Mouse (Mus musculus) liver (tissue): ENCODE results near the gene Sytl1.

Experiments used
- DNase-seq: peaks from one replicate; pipeline ENCODE4 v3.0.0-alpha.2; 2020; ENCODE audit warnings: mixed read lengths

Sytl1 gene

DNA sequence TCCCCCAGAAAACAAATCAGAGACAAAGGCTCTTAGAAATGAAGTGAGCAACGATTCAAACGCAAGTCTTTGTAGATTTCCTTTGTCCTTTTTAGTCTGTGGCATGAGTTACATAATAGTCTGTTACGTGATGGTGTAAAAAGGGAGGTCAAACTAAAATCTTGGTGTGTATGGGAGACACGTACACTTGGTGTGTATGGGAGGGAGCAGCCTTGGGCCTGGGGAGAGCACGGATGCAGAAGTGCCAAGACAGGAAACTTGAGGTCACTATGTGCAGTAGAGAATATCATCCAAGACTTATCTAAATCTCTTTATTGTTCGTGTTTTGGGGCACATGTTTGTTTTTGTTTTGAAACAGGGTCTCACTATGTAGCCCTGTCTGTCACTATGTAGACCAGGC, 15.2 kb upstream of the Sytl1 start:
- no peak for DNase-seq

DNA sequence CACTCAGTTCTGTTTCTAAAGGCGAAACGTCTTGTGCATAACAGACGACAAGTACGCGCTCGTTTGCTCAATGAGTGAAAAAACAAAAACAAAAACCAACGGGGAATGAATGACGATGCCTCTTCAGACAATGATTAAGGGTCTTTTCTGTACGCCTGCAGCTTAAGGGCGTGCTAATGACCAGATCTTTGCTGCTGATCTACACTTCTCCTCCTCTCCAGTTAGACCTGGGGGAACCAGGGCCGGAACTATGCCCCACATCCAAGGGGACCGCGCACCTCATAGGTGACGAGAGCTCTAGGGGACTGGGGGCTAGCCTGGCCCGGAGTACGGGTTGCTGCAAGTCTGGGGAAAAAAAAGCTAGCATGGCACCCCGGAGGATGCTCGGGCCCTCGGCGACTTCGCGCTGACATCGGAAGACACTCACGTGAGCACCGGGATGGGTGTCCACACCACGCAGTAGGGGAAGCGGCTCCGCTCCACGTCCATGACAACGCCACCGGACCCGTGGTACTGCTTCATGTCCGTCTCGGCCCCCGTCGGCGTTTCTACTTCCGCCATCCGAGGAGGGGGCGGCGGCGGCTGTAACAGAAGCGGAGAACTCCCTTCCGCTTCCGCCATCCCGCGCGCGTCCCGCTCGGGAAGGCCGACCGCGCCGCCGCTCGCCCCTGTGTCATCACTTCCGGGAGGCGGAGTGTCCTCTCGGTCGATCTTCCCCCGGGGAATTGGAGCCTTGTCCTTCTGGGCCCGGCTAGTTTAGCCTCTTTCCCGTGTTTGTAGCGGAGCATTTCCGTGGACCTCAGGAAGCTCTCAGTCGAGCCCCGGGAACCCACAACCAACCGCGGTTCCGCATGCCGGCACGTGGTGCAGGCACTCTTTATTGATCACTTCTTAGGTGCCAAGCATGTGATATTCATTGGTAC, 14.5 kb upstream of the Sytl1 start, which contains the start of gene Tmem222:
Tmem222 (minus strand) TSS at position 689 of the 923 bp plus-strand sequence.
- peak; percentile 92 for DNase-seq

DNA sequence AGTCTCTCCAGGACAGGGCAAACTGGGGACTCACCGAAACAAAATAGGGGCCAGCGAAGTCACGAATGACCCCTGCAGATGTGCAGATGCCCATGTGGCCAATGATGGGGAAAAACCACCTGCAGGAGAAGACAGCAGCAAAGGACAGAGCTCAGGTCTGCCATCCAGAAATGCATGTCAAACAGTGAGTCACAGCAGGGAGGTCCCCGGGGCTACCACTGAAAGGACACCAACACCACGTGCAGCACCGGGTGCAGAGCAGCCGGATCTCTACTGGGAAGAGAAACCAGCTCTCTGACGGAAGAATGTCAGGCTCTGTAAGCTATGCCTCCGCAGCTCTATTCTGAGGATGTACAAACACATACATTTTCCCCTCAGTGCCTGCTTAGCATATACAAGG, 8.0 kb upstream of the Sytl1 start:
- DNase-seq = no peak

DNA sequence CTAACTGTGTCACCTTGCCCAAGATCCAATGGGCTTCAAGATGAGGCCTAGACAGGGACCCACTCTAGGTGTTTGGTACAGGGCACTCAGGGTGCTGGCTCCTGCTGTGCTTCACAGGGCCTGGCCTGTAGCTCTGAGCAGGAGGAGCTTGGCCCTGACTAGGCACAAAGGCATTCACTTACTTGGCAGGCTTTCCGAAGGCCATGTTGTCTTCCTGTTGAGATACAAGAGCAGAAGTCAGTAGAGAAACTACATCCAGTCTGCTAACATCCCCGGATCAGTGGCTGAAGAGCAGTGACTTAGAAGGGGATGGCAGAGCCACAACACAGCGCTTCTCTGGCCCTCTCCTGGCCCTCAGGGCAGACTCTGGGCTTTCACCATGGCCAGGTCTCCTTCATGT, 6.7 kb upstream of the Sytl1 start:
- DNase-seq = no peak

DNA sequence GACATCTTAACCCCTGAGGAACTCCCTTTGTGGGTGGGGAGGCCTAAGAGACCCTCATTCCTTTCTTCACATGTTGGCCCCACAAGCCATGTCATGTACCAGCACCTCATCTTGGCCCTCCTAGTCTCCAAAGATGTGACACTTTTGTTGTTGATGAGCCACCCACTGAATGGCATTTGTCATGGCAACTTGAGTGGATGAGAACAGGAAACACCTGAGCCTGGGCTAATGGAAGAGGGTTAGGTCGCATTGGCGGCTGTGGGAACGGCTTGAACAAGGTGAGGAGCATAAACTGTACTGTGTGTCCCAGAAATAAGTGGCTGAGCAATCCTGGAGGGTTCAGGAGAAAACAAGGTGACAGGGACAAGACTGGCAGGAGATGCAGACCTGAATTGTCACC, 6.0 kb upstream of the Sytl1 start:
- no peak for DNase-seq

DNA sequence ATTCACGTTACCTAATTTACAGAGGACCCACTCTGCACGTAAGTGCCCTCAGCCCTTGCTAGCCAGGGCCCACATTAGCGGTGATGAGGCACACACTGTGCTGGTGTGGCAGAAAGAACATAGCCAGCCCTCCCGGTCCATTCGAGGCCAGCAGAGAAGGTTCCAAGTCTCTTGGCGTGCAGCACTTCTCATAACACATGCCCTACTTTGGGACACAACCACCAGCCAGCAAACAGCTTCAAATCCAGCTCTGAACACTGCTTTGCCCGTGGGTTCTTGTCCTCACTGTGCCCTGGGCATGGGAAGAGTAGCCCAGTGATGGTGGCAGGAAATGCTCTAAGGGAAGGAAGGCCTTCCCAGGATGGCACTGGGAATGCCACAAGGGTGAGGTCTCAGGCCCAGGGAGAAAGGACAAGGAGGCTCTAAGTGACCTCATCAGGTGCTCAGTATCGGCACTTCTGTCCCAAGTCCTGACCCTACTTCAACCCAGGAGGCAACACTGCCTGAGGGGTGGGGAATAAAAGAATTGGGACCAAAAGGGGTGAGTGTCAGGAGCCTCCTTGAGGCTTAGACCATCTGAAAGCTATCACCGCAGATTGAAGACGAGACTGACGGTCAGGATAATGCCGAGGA, 3.5 kb upstream of the Sytl1 start:
- no peak for DNase-seq

DNA sequence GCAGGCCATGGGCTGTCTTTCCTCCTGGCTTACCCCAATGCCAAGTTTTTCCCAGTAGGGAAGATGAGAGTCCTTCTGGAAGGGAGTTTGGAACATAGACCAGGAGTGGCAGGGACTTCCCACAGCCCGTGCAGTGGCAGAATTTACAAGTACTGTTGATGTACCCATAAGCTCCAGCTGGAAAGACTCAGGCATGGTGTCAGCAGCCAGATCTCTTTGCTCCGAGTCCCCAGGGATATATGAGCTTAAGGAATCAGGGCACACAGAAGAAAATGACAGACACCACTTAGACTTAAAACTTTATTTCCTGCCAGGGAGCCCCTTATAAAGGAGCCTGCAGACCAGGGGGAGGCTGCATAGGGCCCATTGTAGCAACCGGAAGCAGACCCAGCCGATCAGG, 2.8 kb upstream of the Sytl1 start:
- DNase-seq = no peak

DNA sequence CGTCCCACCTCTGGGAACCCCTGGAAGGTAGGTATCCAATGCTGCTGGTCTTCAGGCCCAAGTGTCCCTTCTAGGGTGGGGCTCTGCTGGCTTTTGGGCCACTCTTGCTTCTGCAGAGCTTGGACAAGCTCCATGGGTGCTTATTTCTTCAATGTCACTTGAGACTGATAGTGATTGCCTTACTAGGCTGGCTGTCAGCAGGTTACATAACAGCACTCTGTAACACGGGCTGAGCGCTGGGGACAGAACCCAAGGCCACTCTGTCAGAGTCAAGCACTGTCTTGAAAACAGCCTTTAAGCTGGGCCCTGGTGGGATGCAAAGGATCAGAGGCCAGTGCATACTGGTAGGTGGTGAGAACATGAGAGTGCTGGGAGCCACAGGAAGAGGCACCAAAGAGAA, 2.4 kb upstream of the Sytl1 start:
- DNase-seq = no peak

DNA sequence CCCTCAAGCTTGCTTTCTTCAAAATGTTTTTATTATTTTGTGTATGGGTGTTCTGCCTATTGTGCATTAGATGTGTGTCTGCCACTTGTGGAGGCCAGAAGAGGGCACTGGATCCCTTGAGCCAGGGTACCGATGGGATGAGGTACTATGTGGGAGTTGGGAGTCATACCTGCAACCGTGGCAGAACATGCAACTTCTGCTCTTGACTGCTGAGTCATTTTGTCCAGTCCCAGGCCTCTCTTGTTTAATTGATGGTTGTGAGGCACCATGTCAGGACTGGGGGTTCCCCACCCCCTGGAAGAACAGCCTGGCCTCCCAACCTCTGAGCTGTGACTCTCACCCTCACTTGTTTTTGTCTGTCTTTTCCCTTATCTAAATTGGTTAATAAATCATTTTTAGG, 1.6 kb upstream of the Sytl1 start:
- DNase-seq = no peak

DNA sequence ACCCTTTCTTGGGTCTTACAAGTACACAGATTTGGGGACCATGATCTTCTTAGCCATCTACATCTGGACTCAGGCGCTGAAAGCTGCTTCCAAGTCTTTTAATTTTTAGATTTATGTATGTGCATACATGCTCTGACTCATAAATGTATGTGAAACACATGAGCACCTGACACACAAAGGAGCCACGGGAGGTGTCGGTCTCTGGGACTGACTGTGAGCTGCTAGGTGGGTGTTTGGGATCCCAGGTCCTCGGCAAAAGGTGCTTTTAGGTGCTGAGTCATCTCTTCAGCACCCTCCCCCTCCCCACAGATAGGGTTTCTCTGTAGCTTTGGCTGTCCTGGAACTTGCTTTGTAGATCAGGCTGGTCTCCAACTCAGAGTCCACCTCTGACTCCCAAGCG, 843 bp upstream of the Sytl1 start:
- DNase-seq = no peak

DNA sequence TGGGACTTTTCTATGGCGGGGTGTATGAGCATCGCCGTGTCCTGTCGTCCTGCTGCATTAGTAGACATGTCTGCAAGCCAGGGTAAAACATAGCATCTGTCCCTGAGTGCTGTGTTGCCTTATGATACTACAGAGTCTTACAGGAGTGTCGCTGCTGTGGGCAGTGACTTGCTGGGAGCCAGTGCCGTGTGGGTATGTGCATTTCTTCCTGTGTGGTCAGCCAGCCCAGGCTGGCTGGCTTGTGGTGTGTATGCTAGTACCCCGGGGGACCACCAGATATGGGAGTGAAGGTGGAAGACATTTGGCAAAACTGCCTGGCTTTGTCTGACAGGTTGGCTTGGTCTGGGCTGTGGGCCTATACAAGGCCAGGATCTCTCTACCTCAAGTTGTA, 543 bp downstream of the Sytl1 start:
- no peak for DNase-seq

DNA sequence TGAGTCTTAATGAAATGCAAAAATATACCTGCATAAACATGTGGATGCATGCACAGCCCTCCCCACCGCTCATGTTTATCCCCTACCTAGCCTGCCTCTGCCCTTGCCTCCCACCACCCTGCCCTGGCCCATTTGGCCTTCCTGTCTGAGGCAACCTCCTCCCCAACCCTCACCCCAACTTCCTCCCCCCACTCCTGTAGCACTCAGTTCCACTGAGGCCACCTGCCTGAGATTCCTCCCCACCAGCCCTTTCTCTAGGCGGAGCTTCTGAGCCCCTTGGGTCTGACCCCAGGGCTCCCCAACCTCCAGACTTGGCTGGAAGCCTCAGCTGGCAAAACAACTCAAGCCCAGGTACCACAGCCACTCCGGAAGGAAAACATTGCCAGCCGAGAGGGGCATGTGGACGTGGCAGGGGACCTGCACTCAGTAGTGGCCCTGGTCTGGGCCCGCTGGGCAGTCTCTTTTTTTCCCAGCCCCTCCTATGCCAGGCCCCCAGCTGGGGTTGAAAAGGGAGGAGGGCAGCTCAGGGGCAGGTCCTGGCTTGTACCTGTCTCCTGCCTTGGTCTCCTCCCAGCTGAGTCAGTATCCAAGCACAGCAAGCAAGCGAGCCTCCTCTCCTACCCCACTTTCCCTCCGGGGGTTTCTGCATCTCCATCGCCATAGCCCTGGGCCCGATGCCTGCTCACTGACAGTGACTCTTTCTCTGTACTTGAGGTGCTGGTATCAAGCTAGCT, 1.1 kb downstream of the Sytl1 start:
- no peak for DNase-seq

DNA sequence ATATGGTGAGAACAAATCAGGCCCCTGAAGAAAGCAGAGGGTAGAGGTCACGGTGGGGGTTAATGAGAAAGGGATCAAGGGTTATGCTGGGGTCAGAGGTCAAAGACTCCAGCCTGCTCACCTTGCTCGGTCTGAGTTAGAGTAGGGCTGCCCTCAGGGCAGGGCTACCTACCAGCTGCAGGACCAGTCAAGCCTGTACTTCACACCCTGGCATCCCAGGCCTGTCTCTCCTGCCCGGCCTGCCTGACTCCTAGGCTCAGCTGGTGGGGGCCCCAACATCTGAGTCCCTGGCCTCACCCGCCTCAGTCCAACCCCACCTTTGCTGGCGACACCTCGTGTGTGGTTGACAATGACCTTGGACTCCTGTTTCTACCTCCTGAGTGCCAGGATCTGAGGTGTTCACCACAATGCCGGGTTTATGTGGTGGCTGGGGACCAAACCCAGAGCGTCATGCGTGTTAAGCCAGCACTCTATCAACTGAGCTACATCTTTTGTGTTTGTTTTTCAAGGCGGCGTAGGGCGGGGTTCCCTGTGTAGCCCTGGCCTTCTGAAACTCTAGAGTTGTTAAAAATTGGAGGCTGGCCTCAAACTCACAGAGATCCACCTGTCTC, 5.0 kb downstream of the Sytl1 start:
- no peak for DNase-seq

DNA sequence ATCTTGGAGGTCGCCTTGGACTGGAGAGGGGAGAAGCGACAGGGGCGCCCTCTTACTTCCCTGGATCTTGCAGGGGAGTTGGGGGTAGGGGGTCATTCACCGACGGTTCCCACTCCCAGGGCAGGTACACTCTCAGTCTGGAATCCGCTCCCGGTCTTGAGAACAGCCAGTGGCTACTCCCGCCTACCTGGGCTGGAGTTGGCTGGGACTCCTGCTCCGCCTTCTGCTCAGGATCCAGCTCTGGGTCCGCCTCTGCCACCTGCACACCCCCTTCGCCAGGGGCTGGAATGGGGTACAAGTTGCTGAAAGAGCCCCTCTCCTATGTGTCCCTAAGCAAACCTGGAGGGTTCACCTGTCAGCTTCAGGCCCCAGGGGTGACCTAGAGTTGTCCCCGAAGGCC, 5.7 kb downstream of the Sytl1 start:
- DNase-seq = no peak

DNA sequence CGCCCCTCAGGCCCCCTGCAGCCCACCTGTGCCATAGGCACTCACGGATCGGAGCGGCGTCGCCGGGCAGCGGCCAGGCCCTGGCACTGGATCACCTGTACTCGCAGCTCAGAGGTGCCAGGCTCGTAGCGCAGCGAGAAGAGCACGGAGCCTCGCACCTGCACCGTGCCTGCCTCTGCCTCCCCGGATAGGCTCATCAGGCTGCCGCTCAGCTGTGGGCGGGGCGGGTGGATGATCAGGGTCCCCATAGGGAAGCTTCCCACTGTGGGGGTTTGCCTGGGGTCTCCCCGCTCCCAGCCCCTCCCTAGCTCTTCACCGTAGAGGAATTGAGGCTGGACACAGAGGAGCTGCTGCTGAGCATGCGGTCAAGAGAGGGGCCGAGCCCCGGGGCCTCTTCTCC, 6.1 kb downstream of the Sytl1 start:
- DNase-seq = no peak

DNA sequence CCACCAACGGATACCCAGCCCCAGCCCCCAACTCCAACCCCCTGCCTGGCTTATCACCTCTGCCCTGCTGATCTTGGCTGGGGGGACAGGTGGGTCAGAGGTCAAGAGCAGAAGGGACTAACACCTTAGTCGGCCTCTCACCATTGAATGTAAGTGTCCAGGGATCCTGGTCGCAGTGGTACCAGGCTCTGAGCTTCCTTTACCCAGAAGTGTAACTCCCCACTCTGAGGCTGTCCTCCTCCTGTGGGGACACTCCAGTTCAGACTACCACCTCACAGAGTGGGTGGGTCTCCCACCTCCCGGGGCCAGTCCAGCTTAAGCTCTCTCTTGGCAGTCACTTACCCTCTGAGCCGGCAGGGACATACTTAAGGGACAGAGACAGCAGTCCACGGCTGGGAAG, 7.5 kb downstream of the Sytl1 start:
- DNase-seq = no peak

DNA sequence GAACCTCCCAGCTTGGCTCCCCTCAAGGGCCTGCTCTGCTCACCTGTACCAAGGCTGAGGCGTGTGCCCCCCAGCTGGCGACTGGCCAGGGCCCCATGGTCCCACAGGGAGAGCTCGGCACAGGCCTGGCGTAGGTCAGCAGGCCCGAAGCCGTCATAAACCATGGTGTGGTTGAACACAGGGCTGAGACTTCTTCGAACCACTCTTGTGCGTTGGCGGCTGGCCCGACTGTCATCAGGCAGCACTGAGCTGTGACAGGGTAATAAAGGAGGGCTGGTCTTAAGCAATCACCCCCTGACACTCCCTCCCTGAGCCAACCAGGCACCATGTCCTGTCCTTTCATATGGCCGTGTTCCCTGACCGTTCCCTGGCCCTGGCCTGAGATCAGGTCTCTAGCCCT, 9.5 kb downstream of the Sytl1 start:
- no peak for DNase-seq

DNA sequence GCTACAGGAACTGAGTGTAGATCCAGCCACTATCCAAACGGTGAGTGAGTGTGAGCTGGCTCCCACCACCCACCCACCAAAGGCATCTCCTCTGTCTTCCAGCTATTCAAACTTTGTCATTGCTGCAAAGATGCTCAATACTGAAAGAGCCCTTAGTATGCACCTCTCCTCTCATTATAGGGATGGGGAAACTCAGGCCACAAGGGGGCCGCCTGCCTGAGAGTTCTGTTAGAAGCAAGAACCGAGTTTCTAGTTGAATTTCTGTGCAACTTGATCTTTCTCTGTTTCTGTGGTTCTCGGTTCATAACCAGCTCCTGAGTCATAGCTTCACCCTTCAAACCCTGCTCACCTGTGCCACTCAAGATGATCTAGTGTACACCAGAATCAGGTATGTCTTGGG, 10.8 kb downstream of the Sytl1 start:
- DNase-seq = no peak

DNA sequence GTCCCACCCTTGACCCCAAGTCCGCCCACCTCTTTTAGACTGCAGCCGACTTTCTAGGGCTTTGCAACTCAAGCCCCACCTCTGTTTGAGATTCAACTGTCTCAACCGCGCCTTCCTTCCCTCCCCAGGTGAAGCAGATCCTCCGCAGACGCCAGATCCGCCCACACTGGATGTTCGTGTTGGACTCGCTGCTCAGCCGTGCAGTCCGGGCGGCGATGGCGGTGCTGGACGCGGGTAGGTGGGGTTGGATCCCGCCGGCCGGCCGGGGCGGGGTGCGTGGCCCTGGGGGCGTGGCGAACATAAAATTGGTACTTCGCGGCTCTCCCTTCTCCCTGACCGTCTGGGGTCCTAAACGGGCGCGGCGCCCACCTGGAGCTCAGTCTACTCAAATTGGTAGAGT, 11.7 kb downstream of the Sytl1 start:
- peak; percentile 22 for DNase-seq

DNA sequence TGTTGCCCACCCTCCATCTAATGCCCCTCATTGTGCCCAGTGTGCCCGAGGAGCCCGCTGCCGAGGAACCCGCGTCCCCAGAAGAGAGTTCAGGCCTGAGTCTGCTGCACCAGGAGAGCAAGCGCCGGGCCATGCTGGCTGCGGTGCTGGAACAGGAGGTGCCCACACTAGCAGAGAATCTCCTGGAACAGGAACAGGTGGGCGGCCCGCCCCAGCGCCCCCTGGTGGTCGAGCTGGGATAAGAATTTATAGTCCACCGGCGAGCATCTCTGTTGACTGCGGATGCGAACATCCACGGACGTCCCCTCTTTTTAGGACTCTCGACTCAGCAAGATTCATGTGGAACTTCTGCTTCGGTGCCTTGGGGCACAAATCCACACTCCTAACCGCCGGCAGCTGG, 12.3 kb downstream of the Sytl1 start:
- DNase-seq = peak; percentile 87

DNA sequence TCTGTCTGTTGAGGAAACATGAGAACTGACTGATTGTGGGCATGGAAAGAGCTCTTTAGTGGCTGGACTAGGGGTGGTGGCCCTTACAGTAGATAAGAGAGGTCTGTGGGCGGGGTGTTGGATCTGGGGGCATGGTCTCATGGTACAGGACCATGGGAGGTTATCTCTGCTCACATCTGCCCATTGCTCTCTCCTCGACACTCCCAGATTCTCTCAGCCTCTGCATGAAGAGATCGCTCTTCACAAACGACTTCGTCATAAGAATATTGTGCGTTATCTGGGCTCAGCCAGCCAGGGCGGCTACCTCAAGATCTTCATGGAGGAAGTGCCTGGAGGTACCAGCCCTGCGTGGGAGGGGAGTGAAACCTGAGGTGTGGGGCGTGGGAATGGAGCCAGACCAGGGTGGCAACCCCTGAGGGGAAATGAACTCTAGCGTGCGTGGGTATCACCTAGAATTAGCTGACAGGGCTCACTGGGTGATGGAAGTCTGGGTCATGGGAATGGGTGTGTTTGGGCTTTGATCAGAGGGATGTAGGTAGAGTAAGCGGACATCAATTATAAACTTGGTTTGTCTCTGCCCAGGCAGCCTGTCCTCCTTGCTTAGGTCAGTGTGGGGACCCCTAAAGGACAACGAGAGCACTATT, 15.0 kb downstream of the Sytl1 start:
- peak; percentile 84 for DNase-seq

DNA sequence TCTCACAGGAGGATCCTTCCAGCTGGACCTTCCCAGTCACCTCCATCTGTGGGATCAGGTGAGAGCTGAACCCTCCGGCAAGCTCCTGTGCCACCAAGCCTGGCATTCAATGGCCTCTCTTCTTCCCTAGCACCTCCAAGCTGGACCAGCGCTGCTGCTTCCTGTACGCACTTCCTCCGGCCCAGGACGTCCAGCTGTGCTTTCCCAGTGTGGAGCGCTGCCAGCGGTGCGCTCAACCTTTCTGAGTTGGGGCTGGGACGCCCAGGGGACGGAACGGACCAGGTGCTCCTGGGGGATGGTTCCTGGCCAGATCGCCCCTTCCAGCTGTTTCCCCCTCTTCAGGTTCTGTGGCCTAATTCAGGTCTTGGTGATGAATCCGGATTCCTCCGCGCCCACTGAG, 15.8 kb downstream of the Sytl1 start:
- DNase-seq = no peak

DNA sequence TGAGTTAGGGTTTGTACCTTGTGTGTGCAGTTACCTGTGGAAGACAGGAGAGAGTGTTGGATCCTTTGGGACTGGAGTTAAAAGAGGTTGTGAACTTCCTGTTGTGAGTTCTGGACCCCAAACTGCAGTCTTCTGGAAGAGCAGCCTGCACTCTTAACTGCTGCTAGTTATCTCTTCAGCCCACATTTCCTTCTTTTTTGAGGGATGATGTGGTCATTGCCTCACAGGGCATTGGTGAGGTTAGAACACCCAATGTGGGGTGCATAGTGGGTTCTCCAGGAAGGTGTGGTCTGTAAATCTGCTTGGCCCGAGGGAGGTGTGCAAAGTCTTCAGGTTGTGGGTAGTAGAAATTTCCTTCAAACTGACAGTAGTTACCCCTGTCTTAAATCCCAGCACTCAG, 18.6 kb downstream of the Sytl1 start:
- DNase-seq = no peak
